Mouse (Mus musculus): Measurements from ENCODE around the gene Lsg1. TPM values are rescaled to one million over a fixed set of nuclear protein-coding genes. Genes with fewer than 3 reads are reported as not detected.

Gene Lsg1
- polyA plus RNA-seq, 1 experiment from 2014 or later: 17.5 TPM

GRCm38 (mm10) chr16:30532929-30533328 lies 54.5 kb downstream of the Lsg1 start:
- 34% methylated on average over 1 of the region's 1 CpGs for WGBS (ENCODE audit: insufficient replicate concordance)
- no peaks in the 10 kb centered on the region for H3K9me3 ChIP-seq (replicated peaks; ENCODE audit: control insufficient read depth, low read length)
- peaks cover 3% of the 10 kb centered on the region; the same call in 1 of the 2 replicates for H3K27me3 ChIP-seq (ENCODE audit: control insufficient read depth, insufficient read depth, low read depth, low read length)
- no peak overlapping the region for H3K9ac ChIP-seq (ENCODE audit: low read depth, low read length)
- H3K27ac ChIP-seq (ENCODE audit: low read length): no peak overlapping the region
- no peak for ATAC-seq (ENCODE audit: low read depth)
- no peak overlapping the region for H3K4me2 ChIP-seq (ENCODE audit: low read depth, low read length)
- no peaks in the 10 kb centered on the region for H3K36me3 ChIP-seq (ENCODE audit: control insufficient read depth, insufficient read depth)
- no peaks in the 10 kb centered on the region; the same call in 1 of the 2 replicates for H3K4me1 ChIP-seq (ENCODE audit: control insufficient read depth, low read depth, low read length)
- H3K4me3 ChIP-seq (ENCODE audit: low read depth, low read length): no peak overlapping the region

GRCm38 (mm10) chr16:30531761-30532406 lies 55.5 kb downstream of the Lsg1 start:
- H3K4me2 ChIP-seq (ENCODE audit: low read depth, low read length): no peak overlapping the region
- no peaks in the 10 kb centered on the region; the same call in 1 of the 2 replicates for H3K4me1 ChIP-seq (ENCODE audit: control insufficient read depth, low read depth, low read length)
- no peak for ATAC-seq (ENCODE audit: low read depth)
- H3K27ac ChIP-seq (ENCODE audit: low read length): no peak overlapping the region
- no peak overlapping the region for H3K9ac ChIP-seq (ENCODE audit: low read depth, low read length)
- H3K4me3 ChIP-seq (ENCODE audit: low read depth, low read length): no peak overlapping the region
- no peaks in the 10 kb centered on the region for H3K9me3 ChIP-seq (replicated peaks; ENCODE audit: control insufficient read depth, low read length)
- peaks cover 3% of the 10 kb centered on the region; the same call in 1 of the 2 replicates for H3K27me3 ChIP-seq (ENCODE audit: control insufficient read depth, insufficient read depth, low read depth, low read length)
- H3K36me3 ChIP-seq (ENCODE audit: control insufficient read depth, insufficient read depth): no peaks in the 10 kb centered on the region
- 24% methylated on average over 20 of the region's 20 CpGs for WGBS (ENCODE audit: insufficient replicate concordance)

- H3K27me3 ChIP-seq (ENCODE audit: control insufficient read depth, insufficient read depth, low read depth, low read length): peaks cover 3% of the 10 kb centered on the region; the same call in 1 of the 2 replicates
- 42% methylated on average over 4 of the region's 4 CpGs for WGBS (ENCODE audit: insufficient replicate concordance)
- ATAC-seq (ENCODE audit: low read depth): no peak
- H3K4me3 ChIP-seq (ENCODE audit: low read depth, low read length): no peak overlapping the region
- H3K9ac ChIP-seq (ENCODE audit: low read depth, low read length): no peak overlapping the region
- H3K4me2 ChIP-seq (ENCODE audit: low read depth, low read length): no peak overlapping the region
- H3K36me3 ChIP-seq (ENCODE audit: control insufficient read depth, insufficient read depth): no peaks in the 10 kb centered on the region
- no peaks in the 10 kb centered on the region for H3K9me3 ChIP-seq (replicated peaks; ENCODE audit: control insufficient read depth, low read length)
- H3K27ac ChIP-seq (ENCODE audit: low read length): no peak overlapping the region
- H3K4me1 ChIP-seq (ENCODE audit: control insufficient read depth, low read depth, low read length): no peaks in the 10 kb centered on the region; the same call in 1 of the 2 replicates
Observed at GRCm38 (mm10) chr16:30530815-30531214, 56.6 kb downstream of the Lsg1 start.

- Histone ChIP-seq H3K4me3 (ENCODE audit: low read depth, low read length) (no peak overlapping the region), H3K36me3 (ENCODE audit: control insufficient read depth, insufficient read depth) (no peaks in the 10 kb centered on the region), H3K27ac (ENCODE audit: low read length) (no peak overlapping the region), H3K9ac (ENCODE audit: low read depth, low read length) (no peak overlapping the region), H3K9me3 (replicated peaks; ENCODE audit: control insufficient read depth, low read length) (no peaks in the 10 kb centered on the region), H3K4me1 (ENCODE audit: control insufficient read depth, low read depth, low read length) (no peaks in the 10 kb centered on the region; the same call in 1 of the 2 replicates), H3K27me3 (ENCODE audit: control insufficient read depth, insufficient read depth, low read depth, low read length) (peaks cover under 1% of the 10 kb centered on the region; the same call in 1 of the 2 replicates), H3K4me2 (ENCODE audit: low read depth, low read length) (no peak overlapping the region)
- ATAC-seq (ENCODE audit: low read depth): no peak
- WGBS (ENCODE audit: insufficient replicate concordance): 63% methylated on average over 8 of the region's 8 CpGs
Observed at GRCm38 (mm10) chr16:30528386-30528785, 59.0 kb downstream of the Lsg1 start.

- 48% methylated on average over 2 of the region's 2 CpGs for WGBS (ENCODE audit: insufficient replicate concordance)
- Histone ChIP-seq H3K4me2 (ENCODE audit: low read depth, low read length) (no peak overlapping the region), H3K4me1 (ENCODE audit: control insufficient read depth, low read depth, low read length) (no peaks in the 10 kb centered on the region; the same call in 1 of the 2 replicates), H3K9me3 (replicated peaks; ENCODE audit: control insufficient read depth, low read length) (no peaks in the 10 kb centered on the region), H3K9ac (ENCODE audit: low read depth, low read length) (no peak overlapping the region), H3K4me3 (ENCODE audit: low read depth, low read length) (no peak overlapping the region), H3K36me3 (ENCODE audit: control insufficient read depth, insufficient read depth) (no peaks in the 10 kb centered on the region), H3K27ac (ENCODE audit: low read length) (no peak overlapping the region), H3K27me3 (ENCODE audit: control insufficient read depth, insufficient read depth, low read depth, low read length) (no peaks in the 10 kb centered on the region)
- no peak for ATAC-seq (ENCODE audit: low read depth)
Observed at GRCm38 (mm10) chr16:30527889-30528288, 59.5 kb downstream of the Lsg1 start.

- Histone ChIP-seq H3K9me3 (replicated peaks; ENCODE audit: control insufficient read depth, low read length) (no peaks in the 10 kb centered on the region), H3K4me3 (ENCODE audit: low read depth, low read length) (no peak overlapping the region), H3K27me3 (ENCODE audit: control insufficient read depth, insufficient read depth, low read depth, low read length) (no peaks in the 10 kb centered on the region), H3K36me3 (ENCODE audit: control insufficient read depth, insufficient read depth) (no peaks in the 10 kb centered on the region), H3K4me2 (ENCODE audit: low read depth, low read length) (no peak overlapping the region), H3K27ac (ENCODE audit: low read length) (no peak overlapping the region), H3K9ac (ENCODE audit: low read depth, low read length) (no peak overlapping the region), H3K4me1 (ENCODE audit: control insufficient read depth, low read depth, low read length) (no peaks in the 10 kb centered on the region)
- WGBS (ENCODE audit: insufficient replicate concordance): 61% methylated on average over 14 of the region's 14 CpGs
- no peak for ATAC-seq (ENCODE audit: low read depth)
Observed at GRCm38 (mm10) chr16:30525756-30526155, 61.6 kb downstream of the Lsg1 start.

- H3K27ac ChIP-seq (ENCODE audit: low read length): no peak overlapping the region
- H3K4me3 ChIP-seq (ENCODE audit: low read depth, low read length): no peak overlapping the region
- WGBS (ENCODE audit: insufficient replicate concordance): 81% methylated on average over 6 of the region's 6 CpGs
- no peaks in the 10 kb centered on the region for H3K9me3 ChIP-seq (replicated peaks; ENCODE audit: control insufficient read depth, low read length)
- ATAC-seq (ENCODE audit: low read depth): no peak
- no peak overlapping the region for H3K9ac ChIP-seq (ENCODE audit: low read depth, low read length)
- H3K4me1 ChIP-seq (ENCODE audit: control insufficient read depth, low read depth, low read length): no peaks in the 10 kb centered on the region
- no peaks in the 10 kb centered on the region for H3K36me3 ChIP-seq (ENCODE audit: control insufficient read depth, insufficient read depth)
- no peaks in the 10 kb centered on the region for H3K27me3 ChIP-seq (ENCODE audit: control insufficient read depth, insufficient read depth, low read depth, low read length)
- no peak overlapping the region for H3K4me2 ChIP-seq (ENCODE audit: low read depth, low read length)
Observed at GRCm38 (mm10) chr16:30524481-30524880, 62.9 kb downstream of the Lsg1 start.

- peaks cover 2% of the 10 kb centered on the region; the same call in 1 of the 2 replicates for H3K4me1 ChIP-seq (ENCODE audit: control insufficient read depth, low read depth, low read length)
- H3K36me3 ChIP-seq (ENCODE audit: control insufficient read depth, insufficient read depth): no peaks in the 10 kb centered on the region
- no peak overlapping the region for H3K4me3 ChIP-seq (ENCODE audit: low read depth, low read length)
- ATAC-seq (ENCODE audit: low read depth): no peak
- no peak overlapping the region for H3K9ac ChIP-seq (ENCODE audit: low read depth, low read length)
- WGBS (ENCODE audit: insufficient replicate concordance): 65% methylated on average over 10 of the region's 10 CpGs
- H3K27me3 ChIP-seq (ENCODE audit: control insufficient read depth, insufficient read depth, low read depth, low read length): no peaks in the 10 kb centered on the region
- H3K4me2 ChIP-seq (ENCODE audit: low read depth, low read length): no peak overlapping the region
- H3K27ac ChIP-seq (ENCODE audit: low read length): no peak overlapping the region
- H3K9me3 ChIP-seq (replicated peaks; ENCODE audit: control insufficient read depth, low read length): no peaks in the 10 kb centered on the region
Observed at GRCm38 (mm10) chr16:30522253-30522940, 65.0 kb downstream of the Lsg1 start.

- no peaks in the 10 kb centered on the region for H3K27me3 ChIP-seq (ENCODE audit: control insufficient read depth, insufficient read depth, low read depth, low read length)
- no peak overlapping the region for H3K27ac ChIP-seq (ENCODE audit: low read length)
- H3K4me3 ChIP-seq (ENCODE audit: low read depth, low read length): no peak overlapping the region
- WGBS (ENCODE audit: insufficient replicate concordance): 46% methylated on average over 3 of the region's 3 CpGs
- peaks cover 2% of the 10 kb centered on the region; the same call in 1 of the 2 replicates for H3K4me1 ChIP-seq (ENCODE audit: control insufficient read depth, low read depth, low read length)
- H3K4me2 ChIP-seq (ENCODE audit: low read depth, low read length): no peak overlapping the region
- H3K36me3 ChIP-seq (ENCODE audit: control insufficient read depth, insufficient read depth): no peaks in the 10 kb centered on the region
- no peak overlapping the region for H3K9ac ChIP-seq (ENCODE audit: low read depth, low read length)
- H3K9me3 ChIP-seq (replicated peaks; ENCODE audit: control insufficient read depth, low read length): no peaks in the 10 kb centered on the region
- no peak for ATAC-seq (ENCODE audit: low read depth)
Observed at GRCm38 (mm10) chr16:30521147-30521546, 66.2 kb downstream of the Lsg1 start.

Measured in liver, embryonic 16.5 days (tissue).